Mouse (Mus musculus) limb, embryonic 11.5 days (tissue): Measurements from ENCODE around the gene Gm44511. TPM values are rescaled to one million over a fixed set of nuclear protein-coding genes. Genes with fewer than 3 reads are reported as not detected.

Experiments used
- ATAC-seq: fragments of 200-750 bp; cut with Nextera tagmentation; 2 replicates; pipeline ENCODE4 v1.8.0; 2017; ENCODE audit warnings: low read depth; ENCODE audit not compliant: insufficient number of reproducible peaks, low FRiP score, low TSS enrichment
- DNase-seq: peaks from one replicate; pipeline ENCODE4 v3.0.0-alpha.2; 2015; ENCODE audit warnings: low spot score
- H3K27ac ChIP-seq: fragments of 300-500 bp; sonication (generic); replicated peaks from 2 replicates; pipeline ENCODE4 v1.5.1; 2014; ENCODE audit warnings: low read depth, mild to moderate bottlenecking, low read length
- H3K27me3 ChIP-seq: fragments of 300-500 bp; sonication (generic); 2 replicates; pipeline ENCODE4 v1.6.1; 2014; ENCODE audit warnings: mild to moderate bottlenecking, low read length, mixed read lengths; ENCODE audit not compliant: control insufficient read depth, insufficient read depth
- H3K36me3 ChIP-seq: fragments of 300-500 bp; sonication (generic); 2 replicates; pipeline ENCODE4 v1.6.1; 2014; ENCODE audit warnings: mild to moderate bottlenecking, low read length, moderate library complexity, mixed read lengths; ENCODE audit not compliant: control insufficient read depth, insufficient read depth
- H3K4me1 ChIP-seq: fragments of 300-500 bp; sonication (generic); 2 replicates; pipeline ENCODE4 v1.6.1; 2014; ENCODE audit warnings: low read length, mixed read lengths; ENCODE audit not compliant: control insufficient read depth, insufficient read depth
- H3K4me2 ChIP-seq: fragments of 300-500 bp; sonication (generic); 2 replicates; pipeline ENCODE4 v1.6.1; 2014; ENCODE audit warnings: low read depth, mild to moderate bottlenecking, moderate library complexity; ENCODE audit not compliant: severe bottlenecking
- H3K4me3 ChIP-seq: fragments of 300-500 bp; sonication (generic); 2 replicates; pipeline ENCODE4 v1.5.1; 2014; ENCODE audit warnings: low read depth, low read length
- H3K9ac ChIP-seq: fragments of 300-500 bp; sonication (generic); 2 replicates; pipeline ENCODE4 v1.6.1; 2014; ENCODE audit warnings: mild to moderate bottlenecking, low read length
- H3K9me3 ChIP-seq: fragments of 300-500 bp; sonication (generic); 2 replicates; pipeline ENCODE4 v1.6.1; 2016; ENCODE audit warnings: low read length; ENCODE audit not compliant: control insufficient read depth
- WGBS: fragments of 180-500 bp; shearing (Covaris S2); extraction: QIAGEN DNeasy Blood & Tissue Kit; methylation state at CpG from one replicate; pipeline ENCODE4 v1.1.7; 2014; 5-methylcytosine and 5-hydroxymethylcytosine counted together
- polyA plus RNA-seq: library from polyadenylated mRNA; unstranded; fragments of >200 nt; fragmentation: Nextera tagmentation; extraction: Ambion mirVana; gene quantifications from 2 replicates; pipeline ENCODE4 v1.2.1, GENCODE M21; 2014

The Gm44511 gene
- polyA plus RNA-seq: not detected in 2 replicates

DNA sequence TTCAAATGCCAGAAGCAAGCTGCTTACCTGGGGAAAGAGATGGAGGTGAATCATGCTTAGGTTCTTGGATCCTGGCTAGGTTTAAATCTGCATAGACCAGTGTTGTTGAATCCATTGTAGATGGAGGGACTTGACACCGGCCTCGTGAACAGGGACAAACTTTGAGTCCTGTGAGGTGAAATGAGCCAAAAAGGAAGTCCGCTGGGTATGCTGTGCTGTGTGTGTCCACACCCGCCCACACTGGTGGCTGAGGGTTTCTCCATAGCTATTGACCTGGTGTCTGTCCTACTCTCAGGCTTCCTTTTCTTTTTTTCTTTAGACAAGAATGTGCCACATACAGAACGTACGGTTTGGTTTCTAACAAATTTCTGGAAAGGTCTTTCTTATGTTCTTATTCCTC is at the start of gene Gm44511, which contains the start of gene Klrb1b:
TSS of gene Gm44511 (minus strand) at position 184 of the 400 bp plus-strand sequence.
TSS of gene Klrb1b (minus strand) at position 200 of the 400 bp plus-strand sequence.
- Histone ChIP-seq H3K27me3 (no peaks in the 10 kb centered on the region), H3K27ac (no peak within 1 kb of the TSS), H3K9ac (no peak within 1 kb of the TSS), H3K4me3 (no peak within 1 kb of the TSS), H3K9me3 (no peaks in the 10 kb centered on the region), H3K36me3 (no peaks in the 10 kb centered on the region), H3K4me2 (no peak within 1 kb of the TSS), H3K4me1 (no peaks in the 10 kb centered on the region)
- ATAC-seq (no peak), DNase-seq (no peak)
- 89% methylated on average over 6 of the region's 6 CpGs for WGBS

DNA sequence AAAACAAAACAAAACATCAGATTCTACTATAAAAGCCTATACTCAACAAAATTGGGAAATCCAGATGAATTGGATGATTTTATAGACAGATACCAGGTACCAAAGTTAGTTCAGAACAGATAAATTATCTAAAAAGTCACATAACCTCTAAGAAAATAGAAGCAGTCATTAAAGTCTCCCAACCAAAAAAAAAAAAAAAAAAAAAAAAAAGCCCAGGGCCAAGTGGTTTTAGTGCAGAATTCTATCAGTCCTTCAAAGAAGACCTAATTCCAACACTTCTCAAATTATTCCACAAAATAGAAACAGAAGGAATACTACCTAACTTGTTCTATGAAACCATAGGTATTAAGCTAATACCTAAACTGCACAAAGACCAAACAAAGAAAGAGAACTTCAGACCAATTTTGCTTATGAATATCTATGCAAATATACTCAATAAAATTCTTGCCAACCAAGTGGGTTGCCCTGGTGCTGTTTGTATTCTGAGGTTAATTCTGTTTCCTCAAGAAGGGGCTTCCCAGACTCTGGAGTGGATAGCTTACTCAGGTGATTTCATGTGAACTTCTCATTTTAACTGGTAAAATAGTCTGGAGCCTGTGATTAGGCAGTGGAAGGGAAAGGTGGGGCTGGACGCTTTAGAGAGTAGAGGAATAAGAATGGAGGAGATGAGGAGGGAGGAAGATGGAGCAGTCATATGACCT is 45.9 kb upstream of the Gm44511 start:
- WGBS: 73% methylated on average over 1 of the region's 1 CpGs

GRCm38 (mm10) chr6:128868861-128869260 is 42.7 kb upstream of the Gm44511 start:
- H3K9me3 ChIP-seq: no peaks in the 10 kb centered on the region
- ATAC-seq (no peak), DNase-seq (no peak)
- no peaks in the 10 kb centered on the region for H3K36me3 ChIP-seq
- H3K27ac ChIP-seq: no peak overlapping the region
- H3K4me2 ChIP-seq: no peak overlapping the region
- H3K9ac ChIP-seq: no peak overlapping the region
- H3K4me3 ChIP-seq: no peak overlapping the region
- no peaks in the 10 kb centered on the region for H3K4me1 ChIP-seq
- WGBS: 9% methylated on average over 3 of the region's 3 CpGs
- no peaks in the 10 kb centered on the region for H3K27me3 ChIP-seq

More for the DNA sequence above, 45.9 kb upstream of the Gm44511 start:
- Histone ChIP-seq H3K9ac (no peak overlapping the region), H3K27me3 (no peaks in the 10 kb centered on the region), H3K36me3 (no peaks in the 10 kb centered on the region), H3K4me2 (no peak overlapping the region), H3K9me3 (no peaks in the 10 kb centered on the region), H3K4me3 (no peak overlapping the region), H3K27ac (no peak overlapping the region), H3K4me1 (no peaks in the 10 kb centered on the region)
- DNase-seq: no peak
- ATAC-seq: no peak

DNA sequence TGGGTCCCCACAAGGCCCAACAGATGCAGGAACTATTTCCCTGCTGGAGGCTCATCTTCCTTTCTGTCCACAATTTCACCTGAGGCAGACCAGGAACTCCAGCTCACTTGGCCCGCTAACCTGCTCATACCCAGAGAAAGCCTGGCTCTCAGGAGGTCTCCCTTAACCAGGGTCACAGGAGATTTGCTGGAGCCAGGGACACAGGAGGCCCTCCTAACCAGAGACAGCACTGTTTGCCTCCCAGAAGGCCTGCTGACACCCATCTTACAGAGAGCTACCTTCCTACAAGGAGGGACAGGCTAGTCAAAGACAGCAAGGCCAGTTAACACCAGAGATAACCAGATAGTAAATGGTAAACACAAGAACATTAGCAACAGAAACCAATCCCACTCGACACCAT is 31.9 kb upstream of the Gm44511 start:
- WGBS: 88% methylated on average over 2 of the region's 2 CpGs
- Histone ChIP-seq H3K27me3 (no peaks in the 10 kb centered on the region), H3K27ac (no peak overlapping the region), H3K4me3 (no peak overlapping the region), H3K9me3 (no peaks in the 10 kb centered on the region), H3K4me1 (no peaks in the 10 kb centered on the region), H3K36me3 (no peaks in the 10 kb centered on the region), H3K9ac (no peak overlapping the region), H3K4me2 (no peak overlapping the region)
- no peak for ATAC-seq
- no peak for DNase-seq

- WGBS: 85% methylated on average over 5 of the region's 5 CpGs
- ATAC-seq (no peak), DNase-seq (no peak)
- Histone ChIP-seq H3K9ac (no peak overlapping the region), H3K4me3 (no peak overlapping the region), H3K27me3 (no peaks in the 10 kb centered on the region), H3K9me3 (no peaks in the 10 kb centered on the region), H3K36me3 (no peaks in the 10 kb centered on the region), H3K4me1 (no peaks in the 10 kb centered on the region), H3K27ac (no peak overlapping the region), H3K4me2 (no peak overlapping the region)
Observed at GRCm38 (mm10) chr6:128856250-128856649, 30.1 kb upstream of the Gm44511 start.

- no peaks in the 10 kb centered on the region for H3K9me3 ChIP-seq
- H3K27me3 ChIP-seq: no peaks in the 10 kb centered on the region
- WGBS: 64% methylated on average over 1 of the region's 1 CpGs
- no peak overlapping the region for H3K27ac ChIP-seq
- H3K9ac ChIP-seq: no peak overlapping the region
- no peaks in the 10 kb centered on the region for H3K4me1 ChIP-seq
- no peaks in the 10 kb centered on the region for H3K36me3 ChIP-seq
- H3K4me3 ChIP-seq: no peak overlapping the region
- H3K4me2 ChIP-seq: no peak overlapping the region
- no peak for DNase-seq
- ATAC-seq: no peak
Observed at GRCm38 (mm10) chr6:128855477-128855876, 29.4 kb upstream of the Gm44511 start.

DNA sequence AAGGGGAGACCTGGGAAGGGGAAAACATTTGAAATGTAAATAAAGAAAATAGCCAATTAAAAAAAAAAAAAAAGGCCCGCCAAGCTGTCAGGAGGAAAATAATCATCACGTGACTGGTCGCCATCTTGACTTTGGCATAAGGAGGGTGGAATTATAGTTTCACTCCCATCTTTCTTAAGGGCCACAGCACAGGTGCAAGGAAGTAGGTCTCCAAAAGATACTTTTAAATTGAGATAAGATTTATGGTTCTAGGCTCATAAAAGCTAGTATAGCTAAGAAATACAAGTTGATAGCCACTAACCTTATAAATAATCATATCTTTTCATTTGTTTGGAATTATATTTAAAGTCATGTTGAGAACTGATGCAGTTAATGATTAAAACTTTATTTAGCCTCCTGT is 28.8 kb upstream of the Gm44511 start:
- Histone ChIP-seq H3K9me3 (no peaks in the 10 kb centered on the region), H3K27ac (no peak overlapping the region), H3K36me3 (no peaks in the 10 kb centered on the region), H3K27me3 (no peaks in the 10 kb centered on the region), H3K4me3 (no peak overlapping the region), H3K4me2 (no peak overlapping the region), H3K9ac (no peak overlapping the region), H3K4me1 (no peaks in the 10 kb centered on the region)
- no peak for DNase-seq
- 85% methylated on average over 3 of the region's 3 CpGs for WGBS
- ATAC-seq: no peak

DNA sequence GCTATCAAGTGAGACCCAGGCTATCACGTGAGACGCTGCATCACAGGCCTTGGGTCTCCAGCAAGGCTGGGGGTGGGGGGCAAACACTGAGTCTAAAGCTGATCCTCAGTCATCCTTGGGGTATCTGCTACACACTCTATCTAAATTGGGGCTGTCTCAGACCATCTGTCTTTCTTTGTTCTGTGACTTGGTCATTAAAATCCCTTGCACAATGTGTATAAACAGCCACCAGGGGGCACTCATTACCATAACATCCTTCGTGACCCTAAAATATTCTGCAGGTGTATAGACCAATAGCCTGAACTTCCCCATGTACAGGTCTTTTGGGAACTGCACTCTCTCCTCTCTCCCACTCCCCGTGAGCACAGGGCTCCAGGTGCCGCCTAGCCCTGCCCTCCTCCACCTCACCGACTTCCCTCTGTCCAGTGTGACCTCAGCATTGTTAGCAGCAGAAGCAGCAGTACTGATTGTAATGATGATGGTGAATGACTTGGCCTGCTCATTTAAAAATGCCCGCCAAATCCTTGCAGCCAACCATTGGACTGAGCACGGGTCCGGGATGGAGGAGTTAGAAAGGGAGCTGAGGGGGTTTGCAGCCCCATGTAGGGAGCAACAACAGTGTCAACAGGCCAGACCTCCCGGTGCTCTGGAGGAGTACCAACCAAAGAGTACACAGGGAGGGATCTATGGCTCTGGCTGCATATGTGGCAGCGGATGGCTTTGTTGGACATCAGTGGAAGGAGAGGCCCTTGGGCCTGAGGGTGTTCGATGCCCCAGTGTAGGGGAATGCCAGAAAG is 28.1 kb upstream of the Gm44511 start:
- H3K4me3 ChIP-seq: no peak overlapping the region
- 44% methylated on average over 12 of the region's 12 CpGs for WGBS
- peak overlapping the region; percentile 22; the same call in 1 of the 2 replicates for H3K9ac ChIP-seq

More for the DNA sequence above, 28.1 kb upstream of the Gm44511 start:
- ATAC-seq (peak; percentile 66), DNase-seq (peak; percentile 76)
- Histone ChIP-seq H3K27me3 (no peaks in the 10 kb centered on the region), H3K4me1 (no peaks in the 10 kb centered on the region), H3K36me3 (no peaks in the 10 kb centered on the region), H3K9me3 (no peaks in the 10 kb centered on the region), H3K4me2 (peak overlapping the region; percentile 22), H3K27ac (no peak overlapping the region)
